Mouse (Mus musculus): ENCODE results near the gene Mrpl38. TPM values are rescaled to one million over a fixed set of nuclear protein-coding genes. Genes with fewer than 3 reads are reported as not detected.
"Not testable (repeated sequence)": the region's sequence is repeated elsewhere in the genome, so short reads cannot be mapped to it uniquely, and the experiment has no call there.

Gene Mrpl38
- polyA plus RNA-seq, 1 experiment from 2014 or later: 102 TPM

DNA sequence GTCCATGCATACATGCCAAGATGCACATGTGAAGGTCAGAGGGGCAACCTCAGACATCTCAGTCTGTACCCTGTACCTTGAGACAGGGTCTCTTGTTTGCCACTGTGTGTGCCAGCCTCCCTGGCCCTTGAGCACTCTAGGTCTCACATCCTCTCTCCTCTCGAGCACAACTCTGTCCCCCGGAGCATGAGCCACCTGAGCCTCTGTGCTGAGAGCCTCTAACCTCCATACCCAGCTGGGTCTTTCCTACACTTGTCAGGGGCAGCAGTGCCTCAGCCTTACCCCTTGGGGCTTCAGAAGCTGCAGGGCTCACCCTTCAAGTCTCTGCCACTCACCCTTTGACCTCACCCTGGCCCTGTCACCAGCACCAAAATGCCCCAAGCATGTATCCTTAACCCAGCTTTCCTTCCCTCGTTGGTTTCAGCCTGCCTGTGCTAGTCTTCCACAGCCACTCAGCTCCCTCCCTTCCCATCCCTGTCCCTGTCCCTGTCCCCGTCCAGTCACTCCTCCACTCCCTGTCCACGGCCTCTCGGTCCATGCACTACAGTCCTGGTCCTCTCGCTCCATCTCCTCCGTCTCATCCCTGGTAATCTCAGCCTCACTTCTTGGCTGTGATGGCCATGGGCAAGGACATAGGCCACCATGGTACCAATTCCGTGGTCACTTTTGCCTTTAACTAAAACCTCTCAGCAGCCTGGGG, 9.4 kb downstream of the Mrpl38 start:
- DNase-seq (ENCODE audit: low spot score): no peak
- 73% methylated on average over 9 of the region's 9 CpGs for WGBS
- no peak overlapping the region for H3K4me2 ChIP-seq (ENCODE audit: low read depth, low read length)
- ATAC-seq (replicated peaks; ENCODE audit: insufficient number of reproducible peaks, low FRiP score, low TSS enrichment, low read depth): no peak
- H3K4me1 ChIP-seq (ENCODE audit: control insufficient read depth, insufficient read depth, low read length): peaks cover 7% of the 10 kb centered on the region; the same call in 1 of the 2 replicates
- H3K27ac ChIP-seq (replicated peaks; ENCODE audit: low read depth, low read length): no peak overlapping the region
- H3K4me3 ChIP-seq (ENCODE audit: low read depth, low read length): no peak overlapping the region
- no peaks in the 10 kb centered on the region for H3K9me3 ChIP-seq (replicated peaks; ENCODE audit: control insufficient read depth, low read length)
- no peak overlapping the region for H3K9ac ChIP-seq (replicated peaks; ENCODE audit: low read length)
- H3K36me3 ChIP-seq (replicated peaks; ENCODE audit: control insufficient read depth, insufficient read depth, low read depth, low read length): peaks cover 6% of the 10 kb centered on the region
- H3K27me3 ChIP-seq (ENCODE audit: control insufficient read depth, insufficient read depth, low read length): no peaks in the 10 kb centered on the region

DNA sequence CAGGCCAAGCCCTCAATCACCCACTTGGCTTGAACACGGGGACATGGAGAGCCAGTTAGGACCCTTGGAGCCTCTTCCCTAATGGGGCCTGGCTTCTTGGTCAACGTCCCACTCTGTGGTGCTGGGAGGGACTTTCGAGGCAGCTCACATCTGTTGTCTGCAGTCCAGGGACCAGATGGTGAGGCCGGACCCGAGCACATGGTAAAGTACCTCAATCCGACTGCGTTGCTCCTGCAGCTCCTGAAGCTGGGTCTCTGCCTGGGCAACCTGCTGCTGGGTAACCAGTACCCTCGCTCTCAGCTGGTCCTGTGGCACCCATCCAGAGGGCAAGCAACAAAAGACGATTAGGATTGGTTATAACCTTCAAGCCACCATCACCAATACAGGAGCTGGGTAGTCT, 10.7 kb downstream of the Mrpl38 start:
- H3K36me3 ChIP-seq (replicated peaks; ENCODE audit: control insufficient read depth, insufficient read depth, low read depth, low read length): peaks cover 6% of the 10 kb centered on the region
- no peak for DNase-seq (ENCODE audit: low spot score)
- H3K4me2 ChIP-seq (ENCODE audit: low read depth, low read length): no peak overlapping the region
- H3K9ac ChIP-seq (replicated peaks; ENCODE audit: low read length): no peak overlapping the region
- no peak overlapping the region for H3K4me3 ChIP-seq (ENCODE audit: low read depth, low read length)
- no peak overlapping the region for H3K27ac ChIP-seq (replicated peaks; ENCODE audit: low read depth, low read length)
- H3K27me3 ChIP-seq (ENCODE audit: control insufficient read depth, insufficient read depth, low read length): no peaks in the 10 kb centered on the region
- WGBS: 83% methylated on average over 9 of the region's 9 CpGs
- peaks cover 7% of the 10 kb centered on the region; the same call in 1 of the 2 replicates for H3K4me1 ChIP-seq (ENCODE audit: control insufficient read depth, insufficient read depth, low read length)
- no peaks in the 10 kb centered on the region for H3K9me3 ChIP-seq (replicated peaks; ENCODE audit: control insufficient read depth, low read length)
- no peak for ATAC-seq (replicated peaks; ENCODE audit: insufficient number of reproducible peaks, low FRiP score, low TSS enrichment, low read depth)

DNA sequence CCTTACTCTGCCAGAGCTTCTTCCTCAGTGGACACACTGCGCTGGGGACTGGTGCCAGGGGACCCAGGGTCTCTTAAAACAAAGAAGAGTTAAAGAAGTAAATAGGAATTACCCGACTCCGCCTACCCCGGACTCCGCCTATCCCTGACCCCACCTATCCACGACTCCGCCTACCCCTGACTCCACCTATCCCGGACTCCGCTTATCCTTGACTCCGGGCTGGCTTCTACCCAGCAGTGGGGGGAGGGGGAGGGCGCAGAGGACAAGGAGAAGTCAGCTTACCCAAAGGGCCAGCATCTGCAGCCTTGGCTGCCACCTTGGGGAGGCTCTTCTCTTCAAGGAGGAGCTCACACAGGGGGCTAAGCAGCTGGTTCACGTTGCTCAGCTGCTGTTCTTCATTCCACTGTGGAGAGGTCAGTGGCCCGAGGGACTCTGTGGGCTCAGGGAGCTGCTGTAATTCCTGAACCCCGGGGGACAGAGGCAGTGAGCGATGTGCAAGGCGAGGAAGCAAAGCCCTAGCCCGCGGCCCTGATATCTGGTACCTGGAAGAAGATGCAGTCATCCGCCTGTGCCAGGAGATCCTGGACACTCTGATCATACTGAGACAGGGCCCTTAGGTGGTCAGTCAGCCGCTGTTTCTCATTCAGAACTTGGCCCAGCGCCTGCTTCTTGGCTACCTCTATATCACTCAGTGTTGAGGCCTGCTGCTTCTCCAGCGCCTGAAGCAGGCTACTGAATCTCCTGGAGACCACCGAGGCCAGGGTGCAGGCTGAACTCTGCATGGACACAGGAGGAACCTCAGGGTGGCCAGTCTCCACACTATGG, 11.3 kb downstream of the Mrpl38 start, which contains the start of gene Trim47:
Gene Trim47 (minus strand): TSS at position 55 of the 825 bp plus-strand sequence.
- H3K4me2 ChIP-seq (ENCODE audit: low read depth, low read length): peak within 1 kb of the TSS; percentile 44
- H3K27ac ChIP-seq (replicated peaks; ENCODE audit: low read depth, low read length): peak within 1 kb of the TSS; percentile 47; the same call in 1 of the 2 replicates
- DNase-seq (ENCODE audit: low spot score) (peak; percentile 82), ATAC-seq (replicated peaks; ENCODE audit: insufficient number of reproducible peaks, low FRiP score, low TSS enrichment, low read depth) (no peak)
- H3K4me3 ChIP-seq (ENCODE audit: low read depth, low read length): no peak within 1 kb of the TSS; the same call in 1 of the 2 replicates
- H3K27me3 ChIP-seq (ENCODE audit: control insufficient read depth, insufficient read depth, low read length): no peaks in the 10 kb centered on the region
- H3K9ac ChIP-seq (replicated peaks; ENCODE audit: low read length): peak within 1 kb of the TSS; percentile 39
- H3K36me3 ChIP-seq (replicated peaks; ENCODE audit: control insufficient read depth, insufficient read depth, low read depth, low read length): peaks cover 5% of the 10 kb centered on the region
- H3K9me3 ChIP-seq (replicated peaks; ENCODE audit: control insufficient read depth, low read length): no peaks in the 10 kb centered on the region
- 20% methylated on average over 23 of the region's 23 CpGs for WGBS
- H3K4me1 ChIP-seq (ENCODE audit: control insufficient read depth, insufficient read depth, low read length): peaks cover 7% of the 10 kb centered on the region; the same call in 1 of the 2 replicates

DNA sequence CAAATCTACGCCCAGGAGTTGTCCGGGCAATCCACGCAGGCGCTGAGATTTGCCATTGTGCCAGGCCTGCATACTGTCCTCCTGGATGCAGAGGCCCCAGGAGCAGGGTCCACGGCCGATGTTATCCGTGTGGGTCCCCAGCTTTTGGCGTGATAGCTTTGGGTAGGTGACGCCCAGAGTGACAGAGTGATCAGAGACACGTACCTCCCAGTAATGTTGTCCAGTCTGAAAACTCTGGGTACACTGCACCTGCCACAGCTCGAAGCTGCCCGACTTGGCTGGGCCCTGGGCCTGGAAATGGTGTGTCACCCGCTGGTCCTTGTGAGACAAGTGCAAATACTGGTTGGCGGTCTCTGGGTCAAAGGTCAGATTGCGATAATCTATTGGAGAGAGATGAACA, 12.4 kb downstream of the Mrpl38 start:
- H3K27me3 ChIP-seq (ENCODE audit: control insufficient read depth, insufficient read depth, low read length): no peaks in the 10 kb centered on the region
- no peak overlapping the region for H3K4me3 ChIP-seq (ENCODE audit: low read depth, low read length)
- peaks cover 4% of the 10 kb centered on the region for H3K36me3 ChIP-seq (replicated peaks; ENCODE audit: control insufficient read depth, insufficient read depth, low read depth, low read length)
- no peak overlapping the region for H3K9ac ChIP-seq (replicated peaks; ENCODE audit: low read length)
- ATAC-seq (replicated peaks; ENCODE audit: insufficient number of reproducible peaks, low FRiP score, low TSS enrichment, low read depth): no peak
- peaks cover 7% of the 10 kb centered on the region; the same call in 1 of the 2 replicates for H3K4me1 ChIP-seq (ENCODE audit: control insufficient read depth, insufficient read depth, low read length)
- H3K4me2 ChIP-seq (ENCODE audit: low read depth, low read length): no peak overlapping the region
- no peaks in the 10 kb centered on the region for H3K9me3 ChIP-seq (replicated peaks; ENCODE audit: control insufficient read depth, low read length)
- DNase-seq (ENCODE audit: low spot score): no peak
- H3K27ac ChIP-seq (replicated peaks; ENCODE audit: low read depth, low read length): no peak overlapping the region
- 95% methylated on average over 15 of the region's 15 CpGs for WGBS

DNA sequence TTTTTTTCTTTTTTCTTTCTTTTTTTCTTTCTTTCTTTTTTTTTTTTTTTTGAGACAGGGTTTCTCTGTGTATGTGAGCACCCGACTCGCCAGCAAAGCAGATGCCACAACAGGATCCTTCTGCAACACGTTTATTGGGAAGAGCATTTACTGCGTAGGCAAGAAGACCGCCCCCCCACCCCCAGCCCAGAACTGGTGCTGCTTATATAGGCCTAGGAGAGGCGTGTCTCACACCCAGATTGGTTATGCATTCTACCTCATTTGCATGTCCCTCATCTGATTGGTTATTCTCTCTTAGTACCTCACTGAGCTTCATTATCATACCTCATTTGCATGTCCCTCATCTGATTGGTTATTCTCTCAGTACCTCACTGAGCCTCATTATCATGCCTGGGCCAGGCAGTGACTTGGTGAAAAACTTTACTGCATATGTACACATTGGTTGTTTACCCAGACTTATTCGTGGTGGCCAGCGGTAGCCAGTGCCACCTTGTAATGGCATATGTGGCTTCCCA, 16.9 kb downstream of the Mrpl38 start:
- H3K27ac ChIP-seq (replicated peaks; ENCODE audit: low read depth, low read length); H3K4me2 ChIP-seq (ENCODE audit: low read depth, low read length); DNase-seq (ENCODE audit: low spot score); H3K36me3 ChIP-seq (replicated peaks; ENCODE audit: control insufficient read depth, insufficient read depth, low read depth, low read length); H3K9ac ChIP-seq (replicated peaks; ENCODE audit: low read length); H3K27me3 ChIP-seq (ENCODE audit: control insufficient read depth, insufficient read depth, low read length); H3K4me3 ChIP-seq (ENCODE audit: low read depth, low read length); H3K9me3 ChIP-seq (replicated peaks; ENCODE audit: control insufficient read depth, low read length); ATAC-seq (replicated peaks; ENCODE audit: insufficient number of reproducible peaks, low FRiP score, low TSS enrichment, low read depth); H3K4me1 ChIP-seq (ENCODE audit: control insufficient read depth, insufficient read depth, low read length): not testable (repeated sequence)
- WGBS: 93% methylated on average over 8 of the region's 8 CpGs

DNA sequence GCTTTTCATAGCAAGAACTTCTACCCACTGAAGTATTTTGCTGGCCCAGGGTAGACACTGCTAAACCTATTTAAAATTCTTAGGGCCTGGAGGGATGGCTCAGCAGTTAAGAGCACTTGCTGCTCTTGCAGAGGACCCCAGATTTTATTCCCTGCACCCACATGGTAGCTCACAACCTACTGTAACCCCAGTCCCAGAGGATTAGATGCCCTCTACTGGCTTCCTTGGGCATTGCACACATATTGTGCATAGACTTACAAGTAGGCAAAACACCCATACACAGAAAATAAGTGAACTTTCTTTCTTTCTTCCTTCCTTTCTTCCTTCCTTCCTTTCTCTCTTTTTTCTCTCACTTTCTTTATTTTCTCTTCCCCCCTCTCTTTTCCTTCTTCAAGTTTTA, 20.8 kb downstream of the Mrpl38 start:
- Histone ChIP-seq H3K4me2 (ENCODE audit: low read depth, low read length) (no peak overlapping the region), H3K4me1 (ENCODE audit: control insufficient read depth, insufficient read depth, low read length) (no peaks in the 10 kb centered on the region), H3K27me3 (ENCODE audit: control insufficient read depth, insufficient read depth, low read length) (no peaks in the 10 kb centered on the region), H3K4me3 (ENCODE audit: low read depth, low read length) (no peak overlapping the region), H3K27ac (replicated peaks; ENCODE audit: low read depth, low read length) (no peak overlapping the region), H3K9ac (replicated peaks; ENCODE audit: low read length) (no peak overlapping the region), H3K36me3 (replicated peaks; ENCODE audit: control insufficient read depth, insufficient read depth, low read depth, low read length) (no peaks in the 10 kb centered on the region), H3K9me3 (replicated peaks; ENCODE audit: control insufficient read depth, low read length) (no peaks in the 10 kb centered on the region)
- no peak for ATAC-seq (replicated peaks; ENCODE audit: insufficient number of reproducible peaks, low FRiP score, low TSS enrichment, low read depth)
- no peak for DNase-seq (ENCODE audit: low spot score)

DNA sequence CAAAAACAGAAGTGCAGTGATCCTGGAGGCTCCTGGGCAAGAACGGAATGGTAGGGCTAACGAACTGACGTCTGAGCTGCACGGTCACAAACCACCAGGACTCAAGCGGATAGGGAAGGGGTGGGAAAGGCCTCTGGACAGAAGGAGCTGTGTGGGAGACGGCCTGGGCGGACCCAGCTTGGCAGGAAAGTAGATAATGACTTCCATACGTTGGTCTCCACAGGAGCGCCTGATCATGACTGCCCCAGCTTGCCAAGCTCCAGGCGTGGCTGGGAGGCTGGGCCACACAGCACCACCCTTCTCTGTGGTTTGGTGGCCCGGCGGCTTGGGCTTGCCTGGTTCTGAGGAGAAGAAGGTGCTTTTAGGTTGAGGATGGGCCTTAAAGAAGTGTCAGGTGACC, 21.4 kb downstream of the Mrpl38 start:
- no peaks in the 10 kb centered on the region for H3K9me3 ChIP-seq (replicated peaks; ENCODE audit: control insufficient read depth, low read length)

More for the DNA sequence above, 21.4 kb downstream of the Mrpl38 start:
- no peaks in the 10 kb centered on the region for H3K4me1 ChIP-seq (ENCODE audit: control insufficient read depth, insufficient read depth, low read length)
- 40% methylated on average over 12 of the region's 12 CpGs for WGBS
- 0 out of 2 replicates have a peak overlapping the region, but pooled peaks have one; percentile 13 for H3K27ac ChIP-seq (replicated peaks; ENCODE audit: low read depth, low read length)
- H3K27me3 ChIP-seq (ENCODE audit: control insufficient read depth, insufficient read depth, low read length): no peaks in the 10 kb centered on the region
- H3K36me3 ChIP-seq (replicated peaks; ENCODE audit: control insufficient read depth, insufficient read depth, low read depth, low read length): no peaks in the 10 kb centered on the region
- H3K4me3 ChIP-seq (ENCODE audit: low read depth, low read length): no peak overlapping the region
- peak; percentile 64 for DNase-seq (ENCODE audit: low spot score)
- no peak for ATAC-seq (replicated peaks; ENCODE audit: insufficient number of reproducible peaks, low FRiP score, low TSS enrichment, low read depth)
- H3K9ac ChIP-seq (replicated peaks; ENCODE audit: low read length): no peak overlapping the region
- no peak overlapping the region for H3K4me2 ChIP-seq (ENCODE audit: low read depth, low read length)

Data from embryonic facial prominence, embryonic 11.5 days (tissue).